Mouse (Mus musculus) CH12.LX (cell line): ENCODE results near the gene Lrmda.

Experiments used
- CTCF ChIP-seq, 2 experiments: IDR thresholded peaks in 1 of 2; conservative IDR thresholded peaks in 1 of 2; 2 replicates each; pipeline ENCODE4 v1.5.1; 2011 to 2012; ENCODE audit warnings: low read depth in 2 of 2, low read length in 2 of 2, improper control_type of control experiment in 1 of 2, inconsistent platforms in 1 of 2, mild to moderate bottlenecking in 1 of 2, moderate library complexity in 1 of 2
- MAFK ChIP-seq: IDR thresholded peaks from 2 replicates; pipeline ENCODE4 v1.6.1; 2011; ENCODE audit warnings: low read length, improper control_type of control experiment; ENCODE audit not compliant: insufficient replicate concordance
- MXI1 ChIP-seq: IDR thresholded peaks from 2 replicates; pipeline ENCODE4 v1.6.1; 2011; ENCODE audit warnings: mild to moderate bottlenecking, low read depth, low read length, improper control_type of control experiment
- PAX5 ChIP-seq: IDR thresholded peaks from 2 replicates; pipeline ENCODE4 v1.6.1; 2012; ENCODE audit warnings: low read length, inconsistent platforms, mixed read lengths
- POLR2A ChIP-seq: IDR thresholded peaks from 2 replicates; pipeline ENCODE4 v1.6.1; 2011; ENCODE audit warnings: low read depth, mild to moderate bottlenecking, improper control_type of control experiment, low read length
- TBP ChIP-seq: conservative IDR thresholded peaks from 2 replicates; pipeline ENCODE4 v1.6.1; 2011; ENCODE audit warnings: low read depth, low read length, improper control_type of control experiment
- USF1 ChIP-seq: IDR thresholded peaks from 2 replicates; pipeline ENCODE4 v1.6.1; 2014; ENCODE audit warnings: low read depth, mild to moderate bottlenecking, inconsistent platforms, low read length, improper control_type of control experiment
- ZNF384 ChIP-seq: IDR thresholded peaks from 2 replicates; pipeline ENCODE4 v1.6.1; 2012; ENCODE audit warnings: low read depth, low read length, improper control_type of control experiment, inconsistent platforms

DNA sequence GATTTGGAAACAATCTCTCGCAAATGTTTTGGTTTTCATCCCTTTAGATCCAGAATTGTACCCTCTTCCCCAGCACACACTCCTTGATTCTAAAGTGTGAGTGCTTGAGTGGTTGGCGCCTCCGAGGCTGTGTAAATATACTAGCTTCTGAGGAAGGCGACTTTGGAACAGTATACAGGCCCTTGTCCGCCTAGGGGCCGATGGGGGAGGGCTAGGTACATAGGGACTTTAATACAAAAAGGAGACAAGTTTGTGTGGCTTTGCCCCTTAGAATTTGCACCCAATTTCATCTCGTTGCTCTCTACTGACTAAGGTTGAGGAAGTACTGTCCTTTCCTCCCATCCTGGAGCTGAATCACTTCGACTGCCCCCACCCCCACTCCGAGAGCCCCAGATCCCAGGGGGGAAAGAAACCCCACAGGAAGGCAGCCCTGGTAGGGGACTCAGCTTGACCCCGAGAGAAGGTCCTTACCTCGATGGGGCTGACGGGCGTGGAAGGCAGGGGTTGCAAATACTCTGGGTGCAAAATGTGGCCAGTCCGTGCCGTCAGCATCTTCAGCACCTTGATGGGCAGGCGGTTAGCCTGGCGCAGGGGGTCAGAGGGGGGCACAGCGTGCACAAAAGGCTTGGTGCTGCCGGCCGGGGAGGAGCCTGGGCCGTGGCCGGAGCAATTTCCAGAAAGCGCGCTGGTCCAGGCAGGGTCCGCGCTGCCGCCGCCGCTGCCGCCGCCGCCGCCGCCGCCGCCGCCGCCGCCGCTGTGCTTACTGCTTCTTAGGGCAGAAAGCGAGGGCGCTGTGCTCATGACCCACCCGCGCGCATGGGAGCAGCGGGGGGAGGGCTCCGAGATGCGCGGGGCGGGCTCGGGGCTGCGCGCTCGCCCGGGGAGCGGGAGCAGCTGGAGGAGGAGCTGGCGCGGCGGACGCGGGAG lies 32.5 kb upstream of the Lrmda start:
- TF ChIP-seq TBP (no peak), POLR2A (no peak), PAX5 (no peak), CTCF (conservative IDR thresholded peaks at IDR 0.05 in 1 of 2, IDR thresholded peaks at IDR 0.05 in 1 of 2; ENCODE audit: low read depth in 2 of 2, low read length in 2 of 2) (no peak), ZNF384 (no peak), USF1 (no peak), MXI1 (no peak), MAFK (no peak)
